Mouse (Mus musculus) neural tube, embryonic 12.5 days (tissue): ENCODE data around the gene Slc44a3. TPM values are rescaled to one million over a fixed set of nuclear protein-coding genes. Genes with fewer than 3 reads are reported as not detected.

ENCODE experiments used
- ATAC-seq: fragments of 200-750 bp; cut with Nextera tagmentation; 2 replicates; pipeline ENCODE4 v1.8.0; 2017; ENCODE audit warnings: low read depth, mild to moderate bottlenecking, moderate TSS enrichment, moderate library complexity; ENCODE audit not compliant: low FRiP score
- H3K27ac ChIP-seq: fragments of 300-500 bp; sonication (generic); 2 replicates; pipeline ENCODE4 v1.5.1; 2016
- H3K27me3 ChIP-seq: fragments of 300-500 bp; sonication (generic); replicated peaks from 2 replicates; pipeline ENCODE4 v1.6.1; 2016; ENCODE audit warnings: mild to moderate bottlenecking
- H3K36me3 ChIP-seq: fragments of 300-500 bp; sonication (generic); 2 replicates; pipeline ENCODE4 v1.6.1; 2016; ENCODE audit warnings: mild to moderate bottlenecking
- H3K4me1 ChIP-seq: fragments of 300-500 bp; sonication (generic); 2 replicates; pipeline ENCODE4 v1.6.1; 2016
- H3K4me2 ChIP-seq: fragments of 300-500 bp; sonication (generic); replicated peaks from 2 replicates; pipeline ENCODE4 v1.6.1; 2016; ENCODE audit warnings: mild to moderate bottlenecking
- H3K4me3 ChIP-seq: fragments of 300-500 bp; sonication (generic); 2 replicates; pipeline ENCODE4 v1.5.1; 2016
- H3K9ac ChIP-seq: fragments of 300-500 bp; sonication (generic); 2 replicates; pipeline ENCODE4 v1.6.1; 2016; ENCODE audit warnings: mild to moderate bottlenecking
- H3K9me3 ChIP-seq: fragments of 300-500 bp; sonication (generic); 2 replicates; pipeline ENCODE4 v1.6.1; 2016; ENCODE audit warnings: mild to moderate bottlenecking
- WGBS: fragments of 180-500 bp; shearing (Covaris S2); methylation state at CpG from one replicate; pipeline ENCODE4 v1.1.7; 2016; 5-methylcytosine and 5-hydroxymethylcytosine counted together
- polyA plus RNA-seq: library from polyadenylated mRNA; unstranded; fragments of >200 nt; fragmentation: Nextera tagmentation; extraction: Ambion mirVana; gene quantifications from 2 replicates; pipeline ENCODE4 v1.2.1, GENCODE M21; 2016

The Slc44a3 gene
- polyA plus RNA-seq, 1 experiment from 2014 or later = 0.53 TPM

DNA sequence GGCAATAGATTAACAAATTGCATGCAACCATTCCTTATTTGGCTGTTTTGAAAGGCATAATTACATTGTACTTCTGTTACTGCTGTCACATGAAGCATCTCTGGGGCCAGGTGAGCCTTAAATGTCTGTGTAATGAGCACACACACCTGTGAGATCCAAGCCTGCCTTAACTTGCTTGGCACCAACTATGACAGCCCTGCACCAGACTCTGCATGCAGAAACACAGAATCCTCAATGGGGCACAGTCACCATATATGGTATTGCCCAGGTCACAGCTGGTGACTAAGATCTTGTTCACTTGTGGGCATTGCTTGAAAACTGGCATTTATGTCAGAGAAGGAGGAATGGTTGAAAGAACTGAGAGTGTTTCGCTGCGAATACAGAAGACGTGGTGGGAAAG, 69.4 kb downstream of the Slc44a3 start:
- WGBS = 88% methylated on average over 3 of the region's 3 CpGs
- peaks cover 10% of the 10 kb centered on the region for H3K4me1 ChIP-seq
- H3K36me3 ChIP-seq = peaks cover 24% of the 10 kb centered on the region
- H3K4me2 ChIP-seq = no peak overlapping the region
- ATAC-seq = no peak
- no peak overlapping the region for H3K9ac ChIP-seq
- no peaks in the 10 kb centered on the region for H3K9me3 ChIP-seq
- no peak overlapping the region for H3K27ac ChIP-seq
- H3K4me3 ChIP-seq = no peak overlapping the region
- H3K27me3 ChIP-seq = no peaks in the 10 kb centered on the region

DNA sequence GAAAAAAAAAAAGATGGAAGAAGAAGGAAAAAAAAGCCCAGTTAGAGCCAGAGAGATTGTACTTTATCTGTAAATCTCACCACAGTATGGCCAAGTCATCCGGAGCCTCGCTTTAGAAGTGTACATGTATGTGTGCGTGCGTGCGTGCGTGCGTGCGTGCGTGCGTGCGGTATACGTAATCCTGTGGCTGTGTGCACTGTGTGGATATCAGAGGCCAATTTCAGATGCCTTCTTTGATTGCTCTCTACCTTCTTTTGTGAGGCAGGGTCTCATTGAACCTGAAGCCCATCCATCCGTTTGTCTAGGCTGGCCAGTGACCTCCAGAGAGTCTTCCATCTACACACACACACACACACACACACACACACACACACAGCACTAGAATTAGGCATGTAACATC, 70.7 kb downstream of the Slc44a3 start:
- no peaks in the 10 kb centered on the region for H3K27me3 ChIP-seq
- peaks cover 37% of the 10 kb centered on the region for H3K36me3 ChIP-seq
- 94% methylated on average over 13 of the region's 13 CpGs for WGBS
- H3K4me1 ChIP-seq = peaks cover 10% of the 10 kb centered on the region
- H3K4me2 ChIP-seq = no peak overlapping the region
- no peak overlapping the region for H3K4me3 ChIP-seq
- H3K27ac ChIP-seq = no peak overlapping the region
- H3K9ac ChIP-seq = no peak overlapping the region
- H3K9me3 ChIP-seq = no peaks in the 10 kb centered on the region
- no peak for ATAC-seq

DNA sequence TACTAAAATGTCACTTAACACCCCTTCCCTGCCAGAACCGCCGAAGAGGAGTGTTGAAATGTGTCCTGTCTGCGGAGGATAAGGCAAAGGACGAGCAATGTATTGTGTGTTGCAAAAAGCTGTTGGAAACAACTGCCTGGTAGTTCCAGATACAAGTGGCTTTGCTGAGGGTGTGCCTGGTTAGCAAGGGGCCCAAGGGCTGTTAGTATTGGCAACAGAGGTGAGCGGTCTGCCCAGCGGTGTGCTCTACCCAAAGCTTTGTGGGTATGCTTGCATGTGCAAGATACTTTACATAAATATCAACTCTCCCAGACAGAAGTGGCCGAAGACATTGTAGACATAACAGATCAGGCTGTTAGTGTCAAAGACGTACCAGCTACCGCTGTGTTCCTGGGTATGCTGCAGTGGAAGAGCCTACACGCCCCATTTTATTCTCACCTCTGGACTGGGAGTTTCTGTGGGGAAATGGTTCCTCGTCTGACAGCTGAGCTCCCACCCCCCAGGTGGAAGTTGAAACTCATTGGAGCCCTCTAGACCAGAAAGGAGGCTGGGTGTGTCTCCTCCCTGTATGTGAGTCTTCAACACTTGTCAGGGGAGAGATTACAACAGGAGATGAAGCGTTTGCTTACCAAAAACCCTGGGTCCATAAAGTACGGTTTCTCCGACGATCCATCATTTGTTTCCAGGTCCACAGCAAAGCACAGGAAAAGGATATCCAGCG, 71.6 kb downstream of the Slc44a3 start:
- Histone ChIP-seq H3K4me3 (no peak overlapping the region), H3K27ac (no peak overlapping the region), H3K36me3 (peaks cover 45% of the 10 kb centered on the region), H3K27me3 (no peaks in the 10 kb centered on the region), H3K4me2 (no peak overlapping the region), H3K9ac (no peak overlapping the region), H3K4me1 (peaks cover 6% of the 10 kb centered on the region), H3K9me3 (no peaks in the 10 kb centered on the region)
- no peak for ATAC-seq
- 88% methylated on average over 16 of the region's 16 CpGs for WGBS

DNA sequence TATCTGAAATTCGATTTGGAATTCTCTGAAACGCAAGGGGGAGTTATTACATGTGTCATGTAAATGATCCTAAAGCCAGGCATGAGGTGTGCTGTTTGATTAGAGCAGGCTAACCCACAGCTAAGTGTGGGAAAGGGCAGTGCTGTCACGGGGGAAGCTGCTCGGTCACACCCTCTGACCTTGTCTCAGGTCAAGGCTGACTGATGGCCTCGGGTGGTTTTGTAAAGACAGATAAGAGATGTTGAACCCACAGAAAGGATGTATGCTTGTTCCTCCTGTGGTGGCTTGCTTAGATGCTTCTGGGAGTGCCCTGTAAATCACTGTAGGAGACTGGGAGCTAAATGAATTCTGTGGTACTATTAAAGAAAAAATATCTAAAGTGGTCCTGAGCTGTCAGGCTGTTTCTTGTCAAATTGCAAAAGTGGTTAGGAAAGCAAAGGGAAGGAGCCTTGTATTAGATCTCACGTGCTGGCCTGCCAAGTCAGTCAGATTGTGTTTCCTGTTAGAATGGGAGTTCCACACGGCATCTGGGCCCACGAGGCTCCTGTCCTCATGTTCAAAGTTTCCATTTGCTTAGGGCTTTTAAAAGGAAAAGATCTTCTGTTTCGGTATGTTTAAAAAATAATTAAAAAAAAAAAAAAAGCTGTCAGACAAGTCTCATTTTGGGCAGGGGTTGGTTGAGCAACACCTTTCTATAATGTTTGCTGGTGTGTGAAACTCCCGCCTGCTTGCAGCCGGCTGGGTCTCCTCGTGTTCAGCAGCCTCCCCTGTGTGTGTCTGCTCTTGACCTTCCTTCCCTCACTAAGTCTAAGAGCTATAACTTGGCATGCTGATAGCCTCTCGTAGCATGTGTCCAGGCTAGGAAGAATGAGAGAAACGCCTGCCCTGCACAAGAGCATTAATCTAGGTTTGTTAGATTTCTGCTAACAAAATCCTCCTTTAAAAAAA, 73.4 kb downstream of the Slc44a3 start:
- Histone ChIP-seq H3K9ac (no peak overlapping the region), H3K27ac (no peak overlapping the region), H3K4me3 (no peak overlapping the region), H3K9me3 (no peaks in the 10 kb centered on the region), H3K4me1 (no peaks in the 10 kb centered on the region), H3K27me3 (no peaks in the 10 kb centered on the region), H3K36me3 (peaks cover 64% of the 10 kb centered on the region), H3K4me2 (no peak overlapping the region)
- no peak for ATAC-seq
- 90% methylated on average over 14 of the region's 14 CpGs for WGBS

DNA sequence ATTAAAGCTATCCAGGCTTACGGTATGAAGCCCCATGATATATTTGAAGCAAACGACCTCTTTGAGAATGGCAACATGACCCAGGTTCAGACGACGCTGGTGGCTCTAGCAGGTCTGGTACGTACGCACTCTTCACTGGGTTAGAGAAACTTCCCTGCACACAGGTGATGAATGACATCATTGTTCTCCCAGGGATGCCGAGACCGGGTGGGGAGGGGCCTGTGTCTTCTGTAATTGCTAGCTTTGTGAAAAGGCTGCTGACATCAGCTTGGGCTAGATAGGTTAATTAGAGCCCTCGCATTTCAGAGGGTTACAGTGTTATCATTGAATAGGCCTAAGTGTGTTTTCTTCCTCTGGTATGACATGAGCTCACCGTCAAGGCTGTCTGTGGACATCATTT, 80.8 kb downstream of the Slc44a3 start:
- no peak overlapping the region for H3K9ac ChIP-seq
- no peak overlapping the region for H3K4me2 ChIP-seq
- H3K9me3 ChIP-seq = no peaks in the 10 kb centered on the region
- no peak for ATAC-seq
- H3K36me3 ChIP-seq = peaks cover 55% of the 10 kb centered on the region
- H3K27me3 ChIP-seq = no peaks in the 10 kb centered on the region
- H3K4me1 ChIP-seq = peaks cover 23% of the 10 kb centered on the region
- H3K27ac ChIP-seq = no peak overlapping the region
- 75% methylated on average over 10 of the region's 10 CpGs for WGBS
- H3K4me3 ChIP-seq = no peak overlapping the region

DNA sequence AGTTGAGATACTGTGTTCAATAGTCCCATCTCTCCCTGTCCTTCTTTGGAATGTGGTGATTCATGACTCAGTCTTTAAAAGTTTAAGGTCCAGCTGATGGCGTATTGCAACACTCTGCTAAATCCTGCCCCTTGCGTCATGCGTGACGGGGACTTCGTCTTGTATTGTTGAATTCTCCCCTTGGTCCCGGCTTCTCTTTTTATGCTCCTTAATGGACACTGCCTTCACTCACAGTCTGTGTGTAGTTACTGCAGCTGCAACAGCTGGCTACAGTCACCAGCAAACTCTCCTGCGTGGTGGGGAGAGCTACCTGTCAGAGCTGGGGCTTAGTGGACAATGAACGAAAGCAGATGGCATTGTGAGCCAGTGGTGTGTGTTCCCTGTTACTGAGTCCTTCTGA, 82.7 kb downstream of the Slc44a3 start:
- H3K9me3 ChIP-seq = no peaks in the 10 kb centered on the region
- H3K27ac ChIP-seq = no peak overlapping the region
- H3K27me3 ChIP-seq = no peaks in the 10 kb centered on the region
- H3K4me3 ChIP-seq = no peak overlapping the region
- ATAC-seq = no peak
- peaks cover 23% of the 10 kb centered on the region for H3K4me1 ChIP-seq
- 76% methylated on average over 8 of the region's 8 CpGs for WGBS
- no peak overlapping the region for H3K9ac ChIP-seq
- peaks cover 44% of the 10 kb centered on the region for H3K36me3 ChIP-seq
- no peak overlapping the region for H3K4me2 ChIP-seq

DNA sequence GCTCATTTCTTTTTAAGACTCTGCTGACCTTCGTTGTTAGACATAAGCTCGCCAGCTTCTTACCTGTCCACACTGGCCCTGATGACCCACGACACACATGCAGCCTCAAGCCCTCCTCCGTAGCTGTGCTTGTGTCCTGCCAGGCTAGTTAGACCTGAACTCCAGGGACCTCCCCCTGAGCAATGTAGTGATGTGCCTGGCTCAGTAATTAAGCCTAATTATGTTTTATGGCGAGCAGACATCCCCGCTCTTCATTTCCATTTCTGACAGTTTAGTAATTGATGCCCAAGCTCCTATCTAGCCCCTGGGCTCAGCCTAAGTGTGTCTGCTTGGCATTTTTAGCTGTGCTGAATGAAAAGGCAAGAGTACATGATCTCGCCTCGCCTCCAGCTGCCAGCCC, 83.6 kb downstream of the Slc44a3 start:
- Histone ChIP-seq H3K9me3 (no peaks in the 10 kb centered on the region), H3K27ac (no peak overlapping the region), H3K4me2 (peak overlapping the region; percentile 32), H3K27me3 (no peaks in the 10 kb centered on the region), H3K4me1 (peaks cover 23% of the 10 kb centered on the region), H3K36me3 (peaks cover 46% of the 10 kb centered on the region), H3K4me3 (no peak overlapping the region), H3K9ac (no peak overlapping the region)
- WGBS = 52% methylated on average over 8 of the region's 8 CpGs
- peak; percentile 75 for ATAC-seq

DNA sequence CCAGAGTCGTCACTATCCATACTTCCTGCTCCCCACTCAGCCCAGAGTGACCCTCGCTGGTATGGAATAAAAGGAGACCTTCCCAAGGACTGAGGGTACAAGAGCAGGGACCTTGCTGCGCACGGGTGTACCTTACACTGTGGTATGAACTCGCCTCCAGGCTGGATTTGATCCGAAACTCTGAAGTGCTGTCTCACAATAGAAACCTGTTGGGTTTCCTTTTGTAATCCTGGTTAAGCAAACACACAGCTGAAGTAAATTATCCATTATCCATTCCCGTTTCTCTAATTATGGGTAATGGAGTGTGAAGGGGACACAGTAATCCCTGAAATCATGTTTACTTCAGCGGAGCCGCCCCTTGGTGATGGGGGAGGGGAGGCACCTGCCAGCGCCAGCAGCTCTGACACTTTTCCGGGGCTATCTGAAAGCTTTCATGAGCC, 84.2 kb downstream of the Slc44a3 start:
- H3K27ac ChIP-seq = no peak overlapping the region
- H3K4me1 ChIP-seq = peaks cover 23% of the 10 kb centered on the region
- H3K4me3 ChIP-seq = no peak overlapping the region
- no peaks in the 10 kb centered on the region for H3K9me3 ChIP-seq
- peak; percentile 75 for ATAC-seq
- WGBS = 17% methylated on average over 11 of the region's 11 CpGs
- H3K27me3 ChIP-seq = no peaks in the 10 kb centered on the region
- H3K36me3 ChIP-seq = peaks cover 49% of the 10 kb centered on the region
- H3K4me2 ChIP-seq = peak overlapping the region; percentile 32
- H3K9ac ChIP-seq = no peak overlapping the region

DNA sequence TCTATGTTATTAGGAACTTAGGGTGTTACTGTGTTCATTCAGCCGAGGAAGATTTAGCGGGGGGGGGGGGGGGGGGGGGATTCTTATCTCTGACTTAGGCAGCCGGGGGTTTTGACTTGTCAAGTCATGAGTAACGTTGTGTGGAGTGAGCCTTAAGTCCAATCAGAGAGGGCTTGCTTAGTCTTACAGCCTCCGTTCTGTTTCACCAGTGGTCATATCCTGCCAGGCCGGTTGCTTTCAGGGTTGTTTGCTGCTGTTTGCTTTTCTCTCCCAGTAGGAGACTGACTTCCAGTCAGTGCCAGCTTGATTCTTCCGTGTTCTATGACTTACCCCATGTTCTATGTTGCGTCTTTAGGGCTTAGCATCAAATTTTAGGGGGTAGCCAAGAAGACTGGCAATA, 85.8 kb downstream of the Slc44a3 start:
- peaks cover 44% of the 10 kb centered on the region for H3K36me3 ChIP-seq
- ATAC-seq = no peak
- WGBS = 83% methylated on average over 8 of the region's 8 CpGs

DNA sequence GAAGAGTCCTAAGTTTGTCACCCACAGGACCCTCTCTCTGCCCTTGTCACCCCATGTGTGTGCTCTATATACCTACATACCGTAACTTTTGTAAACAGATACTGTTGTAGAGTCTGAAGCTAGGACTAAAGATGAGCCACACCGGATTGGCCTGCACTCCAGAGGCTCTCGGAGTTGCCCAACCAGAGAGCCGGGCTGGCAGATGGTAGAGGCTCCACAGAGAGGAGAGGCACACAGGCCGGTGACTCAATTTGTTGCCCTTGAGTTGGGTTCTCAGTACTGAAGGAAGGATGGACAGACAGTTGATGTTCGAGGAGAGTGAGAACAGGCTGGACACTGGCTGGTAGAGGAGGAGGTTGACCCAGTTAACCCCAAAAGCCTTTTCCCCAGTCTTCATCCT, 87.8 kb downstream of the Slc44a3 start:
- 96% methylated on average over 6 of the region's 6 CpGs for WGBS
- Histone ChIP-seq H3K27me3 (no peaks in the 10 kb centered on the region), H3K9me3 (no peaks in the 10 kb centered on the region), H3K27ac (no peak overlapping the region), H3K4me3 (no peak overlapping the region), H3K4me1 (peaks cover 19% of the 10 kb centered on the region), H3K4me2 (no peak overlapping the region), H3K9ac (no peak overlapping the region), H3K36me3 (peaks cover 44% of the 10 kb centered on the region)
- ATAC-seq = no peak

More for the DNA sequence above, 85.8 kb downstream of the Slc44a3 start:
- Histone ChIP-seq H3K27ac (no peak overlapping the region), H3K27me3 (no peaks in the 10 kb centered on the region), H3K4me1 (peaks cover 23% of the 10 kb centered on the region), H3K4me3 (no peak overlapping the region), H3K9me3 (no peaks in the 10 kb centered on the region), H3K9ac (no peak overlapping the region), H3K4me2 (no peak overlapping the region)

DNA sequence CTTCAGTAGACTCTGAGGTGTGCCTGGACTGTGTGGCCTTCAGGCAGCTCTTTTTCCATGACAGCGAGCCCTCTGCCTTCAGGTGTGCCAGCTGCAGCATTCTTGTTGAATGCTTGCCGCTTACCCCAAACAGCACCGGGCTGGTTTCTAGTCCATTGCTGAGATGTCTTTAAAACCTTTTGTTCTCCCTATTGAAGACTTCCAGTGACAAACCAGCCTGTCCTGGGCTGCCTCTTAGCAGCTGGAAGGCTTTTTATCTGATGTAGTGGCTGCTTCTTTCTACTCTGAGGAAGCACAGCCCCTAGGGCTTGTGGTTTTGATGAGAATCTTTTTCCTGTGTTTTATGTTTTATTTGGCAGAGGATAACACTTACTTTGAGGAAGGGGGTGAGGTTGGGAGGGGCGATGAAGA, 88.3 kb downstream of the Slc44a3 start:
- WGBS = 88% methylated on average over 4 of the region's 4 CpGs
- H3K9me3 ChIP-seq = no peaks in the 10 kb centered on the region
- H3K36me3 ChIP-seq = peaks cover 47% of the 10 kb centered on the region
- no peak overlapping the region for H3K9ac ChIP-seq
- ATAC-seq = no peak
- no peak overlapping the region for H3K27ac ChIP-seq
- H3K4me3 ChIP-seq = no peak overlapping the region
- H3K4me2 ChIP-seq = no peak overlapping the region
- H3K4me1 ChIP-seq = peaks cover 20% of the 10 kb centered on the region
- H3K27me3 ChIP-seq = no peaks in the 10 kb centered on the region

DNA sequence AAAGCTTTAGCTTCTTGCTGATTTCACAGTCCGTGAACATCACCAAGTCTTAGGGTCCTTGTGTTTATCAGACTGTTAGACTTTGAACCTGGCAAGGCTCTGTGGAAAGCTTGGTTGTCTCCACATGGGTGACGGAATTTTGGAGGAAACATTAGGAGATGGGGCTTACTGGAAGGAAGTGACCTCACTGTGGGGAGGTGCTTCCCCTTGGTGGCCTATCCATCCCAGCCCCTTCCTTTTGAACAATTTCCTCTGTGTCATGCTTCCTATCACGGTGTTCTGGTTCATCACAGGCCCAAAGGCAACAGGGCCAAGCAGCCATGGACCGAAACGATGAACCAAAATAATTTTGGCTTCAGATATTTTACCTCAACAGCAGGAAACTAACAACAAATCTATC, 89.9 kb downstream of the Slc44a3 start:
- no peak for ATAC-seq
- Histone ChIP-seq H3K4me1 (peaks cover 11% of the 10 kb centered on the region), H3K27ac (no peak overlapping the region), H3K4me2 (no peak overlapping the region), H3K4me3 (no peak overlapping the region), H3K36me3 (peaks cover 56% of the 10 kb centered on the region), H3K9me3 (no peaks in the 10 kb centered on the region), H3K27me3 (no peaks in the 10 kb centered on the region), H3K9ac (no peak overlapping the region)
- 95% methylated on average over 5 of the region's 5 CpGs for WGBS
